Mouse (Mus musculus) embryonic stem cell, embryonic (primary cell): ENCODE measurements at regions not wholly inside any gene's neighbourhood (a gene's known extent, or its start where the extent isn't known, plus 50 kb on each side); places are given as distances from the start of the nearest gene placed in this dataset.

Experiments
- CTCF ChIA-PET, 4 experiments: fragments of 300-600 bp in 2 of 4; fragments of 350-600 bp in 2 of 4; sonication (Branson Sonifier 250); formaldehyde crosslinking; loops; one replicate each; lab custom pipeline; 2022; ENCODE audit warnings: inconsistent platforms in 2 of 4; lab: Charles Lee
- POLR2A ChIA-PET, 4 experiments: fragments of 300-600 bp in 2 of 4; fragments of 350-600 bp in 2 of 4; sonication (Branson Sonifier 250); formaldehyde crosslinking; loops; one replicate each; lab custom pipeline; 2022; ENCODE audit warnings: antibody characterized with exemption in 4 of 4, inconsistent platforms in 1 of 4; lab: Charles Lee

- POLR2A ChIA-PET = no interaction called here
Measured at GRCm38 (mm10) chr10:119395048-119395447, 58.6 kb upstream of the Grip1 start.

DNA sequence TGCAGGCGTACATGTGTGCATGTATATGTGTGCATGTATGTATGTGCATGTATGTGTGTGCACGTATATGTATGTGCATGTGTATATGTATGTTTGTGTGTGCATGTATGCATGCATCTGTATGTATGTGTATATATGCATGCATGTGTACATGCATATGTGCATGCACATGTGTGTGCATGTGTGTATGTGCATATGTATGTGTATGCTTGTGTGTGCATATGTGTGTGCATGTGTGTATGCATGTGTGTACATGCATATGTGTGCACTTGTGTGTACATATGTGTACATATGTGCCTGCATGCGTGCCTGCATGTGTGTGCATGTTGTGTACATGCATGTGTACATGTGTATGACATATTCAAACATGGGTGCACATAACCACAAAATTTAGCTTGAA, 65.7 kb upstream of the Grip1 start:
- CTCF ChIA-PET = no interaction called here

More at GRCm38 (mm10) chr10:119395048-119395447, 58.6 kb upstream of the Grip1 start:
- CTCF ChIA-PET = interaction anchor here in 1 of 4 experiments (0.6 kb wide), 1 partner anchor 252 kb away, joined by 6 read pairs; no protein-coding TSS in a partner anchor

DNA sequence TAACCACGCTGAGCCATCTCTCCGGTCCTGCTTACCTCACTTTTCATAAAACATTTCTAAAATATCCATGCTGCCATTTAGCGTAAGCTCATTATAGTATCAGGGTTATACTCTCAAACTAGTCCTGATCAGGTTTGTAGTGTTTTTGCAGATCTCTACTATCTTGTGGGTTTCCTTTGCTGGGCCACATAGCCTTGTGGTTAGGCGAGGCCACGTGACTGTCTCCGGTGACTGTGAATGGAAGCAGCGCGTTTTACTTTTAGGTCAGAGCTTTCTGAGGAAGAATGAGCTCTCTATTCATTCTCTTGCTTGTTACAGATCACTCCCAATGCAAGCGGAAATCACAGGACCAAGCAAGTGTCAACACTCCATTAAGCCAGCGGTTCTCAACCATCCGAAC, 71.4 kb upstream of the Grip1 start:
- ChIA-PET POLR2A (no interaction called here), CTCF (no interaction called here)

More for the DNA sequence above, 65.7 kb upstream of the Grip1 start:
- POLR2A ChIA-PET = no interaction called here

DNA sequence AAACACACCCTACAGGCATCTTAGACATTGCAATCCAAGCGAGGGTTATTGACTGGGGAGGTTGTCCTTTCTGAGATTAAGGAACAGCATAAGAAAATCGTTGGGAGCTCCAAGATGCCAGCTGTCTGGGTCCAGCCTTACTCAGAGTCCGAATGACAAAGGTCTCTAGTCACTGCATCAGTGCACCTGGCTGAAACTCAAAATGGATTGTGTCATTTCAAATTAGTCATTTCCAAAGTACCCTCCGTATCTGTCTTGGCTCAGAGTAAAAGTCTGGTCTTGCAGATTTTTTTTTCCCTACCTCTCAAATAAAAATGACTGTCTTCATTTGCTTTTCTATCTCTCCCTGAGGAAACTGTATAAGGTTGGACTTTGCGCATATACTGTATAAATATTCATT, 85.1 kb upstream of the Grip1 start:
- ChIA-PET POLR2A (interaction anchor here in 1 of 4 experiments (0.6 kb wide), 1 partner anchor 303 kb away, joined by 4 read pairs; no protein-coding TSS in a partner anchor), CTCF (interaction anchor here in 1 of 4 experiments (0.7 kb wide), 1 partner anchor 1225 kb away, joined by 8 read pairs; no protein-coding TSS in a partner anchor)

DNA sequence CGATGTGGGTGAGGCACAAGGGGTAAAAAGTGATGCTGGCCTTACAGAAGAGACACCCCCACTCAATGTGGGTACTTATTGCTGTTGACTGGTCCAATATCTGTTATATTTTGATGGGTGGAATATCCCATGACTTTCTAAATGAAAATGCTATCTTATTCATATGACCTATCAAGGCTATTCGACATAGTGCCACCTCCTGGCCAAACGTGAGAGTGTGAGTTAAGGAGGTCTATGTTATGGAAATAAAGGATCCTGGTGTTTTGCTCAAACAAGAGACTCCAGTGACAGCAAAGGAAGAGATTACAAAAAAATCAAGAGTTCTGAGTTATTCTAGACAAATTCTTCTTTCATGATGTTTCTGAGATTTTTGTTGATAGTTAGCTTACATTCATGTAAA, 90.0 kb upstream of the Grip1 start:
- CTCF ChIA-PET = no interaction called here
- POLR2A ChIA-PET = no interaction called here

- ChIA-PET CTCF (interaction anchor here in 1 of 4 experiments (0.7 kb wide), 1 partner anchor 347 kb away, joined by 5 read pairs; no protein-coding TSS in a partner anchor), POLR2A (interaction anchor here in 2 of 4 experiments (0.7 to 0.9 kb wide), 2 partner anchors 14 to 153 kb away, joined by 3 to 5 read pairs; no protein-coding TSS in a partner anchor)
Measured at GRCm38 (mm10) chr10:119358730-119359292, 94.8 kb upstream of the Grip1 start.

DNA sequence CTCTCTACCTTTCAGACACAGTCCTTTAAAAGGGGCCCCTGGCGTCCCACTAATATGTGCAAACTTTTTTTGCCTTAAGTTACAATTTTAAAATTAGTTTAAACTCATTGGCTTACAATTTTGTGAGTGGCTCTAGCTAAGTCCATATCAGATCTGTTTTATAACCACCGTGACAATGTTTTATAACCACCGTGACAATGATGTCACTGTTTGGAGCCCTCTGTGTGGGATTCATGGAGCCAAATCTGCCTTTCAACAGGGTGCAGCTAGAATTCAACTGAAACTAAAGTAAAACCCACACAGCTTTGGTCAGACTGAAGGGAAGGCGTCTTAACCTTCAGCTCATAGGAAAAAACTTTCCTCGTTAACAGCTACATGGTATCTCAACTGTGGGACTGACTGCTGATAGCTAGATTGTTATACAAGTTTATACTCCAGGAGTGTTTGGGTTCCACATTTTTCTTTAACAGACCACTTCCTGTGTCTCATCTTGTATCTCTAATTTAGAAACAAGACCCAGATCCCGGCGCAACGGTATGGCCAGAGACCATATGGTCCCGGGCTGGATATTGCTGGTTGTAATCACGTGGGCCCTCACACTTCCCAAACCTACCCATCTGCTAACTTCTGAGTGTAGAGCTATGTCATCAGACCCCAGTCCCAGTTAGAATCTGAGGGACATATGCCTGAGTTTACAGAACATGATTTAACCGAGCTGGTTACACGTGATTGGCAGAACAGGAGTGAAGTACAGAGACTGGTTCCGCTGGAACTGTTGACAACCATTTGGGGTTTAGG, 102.7 kb upstream of the Cand1 start:
- POLR2A ChIA-PET = no interaction called here
- CTCF ChIA-PET = interaction anchor here in 1 of 4 experiments (1.4 kb wide), 1 partner anchor 262 kb away, joined by 3 read pairs; no protein-coding TSS in a partner anchor

- POLR2A ChIA-PET = interaction anchor here in 1 of 4 experiments (1.1 kb wide), 1 partner anchor 13 kb away, joined by 3 read pairs; no protein-coding TSS in a partner anchor
Measured at GRCm38 (mm10) chr10:119340323-119340722, 100.5 kb upstream of the Cand1 start.

GRCm38 (mm10) chr10:119326912-119327311, 87.1 kb upstream of the Cand1 start:
- POLR2A ChIA-PET = interaction anchor here in 1 of 4 experiments (1.0 kb wide), 1 partner anchor 13 kb away, joined by 3 read pairs; no protein-coding TSS in a partner anchor
- CTCF ChIA-PET = interaction anchor here in 1 of 4 experiments (1.0 kb wide), 1 partner anchor 13 kb away, joined by 3 read pairs; no protein-coding TSS in a partner anchor

More at GRCm38 (mm10) chr10:119340323-119340722, 100.5 kb upstream of the Cand1 start:
- CTCF ChIA-PET = interaction anchor here (0.5 to 1.5 kb wide), 22 partner anchors 11 to 688 kb away, joined by 3 to 6 read pairs (median 4); partner anchors contain the start of gene Grip1 (in 1 of the 4)

DNA sequence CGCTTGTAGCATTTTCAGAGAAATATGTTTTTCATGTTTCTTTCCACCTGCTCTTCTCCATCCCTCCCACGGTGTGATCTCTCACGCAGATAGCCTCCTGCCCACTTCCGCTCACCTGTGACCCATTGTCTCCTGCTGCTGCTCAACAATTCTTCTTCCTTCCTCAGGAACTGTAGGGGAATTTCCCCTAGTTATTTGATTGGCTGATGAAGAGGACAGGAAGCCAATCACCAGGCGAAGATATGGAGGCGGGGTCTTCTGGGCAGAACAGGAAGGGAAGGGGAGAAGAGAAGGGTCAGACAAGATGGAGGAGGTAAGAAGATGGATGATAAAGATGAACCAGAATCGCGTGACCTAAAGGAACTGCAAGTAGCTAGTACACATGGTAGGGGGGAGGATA, 80.1 kb upstream of the Cand1 start:
- ChIA-PET CTCF (no interaction called here), POLR2A (no interaction called here)

GRCm38 (mm10) chr10:119318416-119318815, 78.6 kb upstream of the Cand1 start:
- POLR2A ChIA-PET = no interaction called here
- CTCF ChIA-PET = interaction anchor here in 1 of 4 experiments (1.2 kb wide), 1 partner anchor 22 kb away, joined by 5 read pairs; no protein-coding TSS in a partner anchor

DNA sequence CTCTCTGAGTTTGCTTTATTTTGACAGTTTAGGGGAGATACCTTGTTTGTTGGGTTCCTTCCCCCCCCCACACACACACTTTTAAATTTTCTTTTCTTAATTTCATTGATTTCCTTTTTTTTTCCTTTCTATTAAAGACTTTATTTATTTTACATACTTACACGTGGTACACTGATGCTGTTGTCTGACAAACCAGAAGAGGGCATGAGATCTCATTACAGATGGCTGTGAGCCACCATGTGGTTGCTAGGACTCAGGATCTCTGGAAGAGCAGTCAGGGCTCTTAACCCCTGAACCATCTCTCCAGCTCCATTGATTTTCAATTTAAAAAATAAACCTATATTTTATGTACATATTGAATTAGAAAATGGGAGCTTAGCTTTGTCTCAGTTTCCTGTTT, 71.7 kb upstream of the Cand1 start:
- POLR2A ChIA-PET = no interaction called here
- CTCF ChIA-PET = interaction anchor here in 1 of 4 experiments (0.7 kb wide), 1 partner anchor 306 kb away, joined by 5 read pairs; no protein-coding TSS in a partner anchor

- ChIA-PET POLR2A (no interaction called here), CTCF (no interaction called here)
Measured at GRCm38 (mm10) chr10:119295740-119296139, 55.9 kb upstream of the Cand1 start.

DNA sequence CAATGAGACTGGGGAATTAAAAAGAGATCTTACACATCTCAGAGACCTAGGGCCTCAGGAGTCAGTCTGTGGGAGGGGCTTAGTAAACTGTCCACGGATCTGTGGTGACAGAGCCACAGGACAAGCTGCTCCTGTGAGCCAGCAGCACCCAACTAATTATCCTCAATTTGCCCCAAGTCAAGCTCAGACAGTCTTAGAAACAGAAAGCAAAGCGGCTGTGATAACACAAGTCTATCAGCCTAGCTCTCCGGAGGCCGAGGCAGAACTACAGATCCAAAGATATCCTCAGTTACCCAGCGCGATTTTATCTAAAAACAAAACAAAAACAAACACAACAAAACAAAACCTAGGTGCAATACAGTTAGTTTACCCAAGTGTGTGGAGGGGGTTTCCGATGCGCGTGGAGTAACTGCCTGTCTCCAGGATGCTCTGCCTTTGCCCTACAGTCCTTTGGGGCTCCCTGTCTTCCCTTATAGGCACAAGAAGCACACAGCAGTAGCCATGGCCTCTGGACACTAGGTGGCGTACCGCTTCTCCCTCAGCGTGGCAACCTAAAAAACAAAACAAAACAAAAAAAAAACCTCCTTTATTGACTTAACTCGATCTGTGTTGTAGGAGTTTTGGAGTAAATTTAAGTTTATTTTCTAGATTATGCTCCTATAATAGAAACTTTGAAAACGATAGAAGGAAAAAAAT, 54.7 kb upstream of the Cand1 start:
- POLR2A ChIA-PET = interaction anchor here in 1 of 4 experiments (0.6 kb wide), 1 partner anchor 218 kb away, joined by 3 read pairs; no protein-coding TSS in a partner anchor
- CTCF ChIA-PET = interaction anchor here in 1 of 4 experiments (0.9 kb wide), 1 partner anchor 9 kb away, joined by 5 read pairs; no protein-coding TSS in a partner anchor

- CTCF ChIA-PET = no interaction called here
Measured at GRCm38 (mm10) chr10:119293372-119293771, 53.5 kb upstream of the Cand1 start.

More at GRCm38 (mm10) chr10:119293372-119293771, 53.5 kb upstream of the Cand1 start:
- POLR2A ChIA-PET = interaction anchor here in 1 of 4 experiments (1.2 kb wide), 1 partner anchor 32 kb away, joined by 3 read pairs; no protein-coding TSS in a partner anchor
